Mouse (Mus musculus) kidney, postnatal 4 days (tissue): ENCODE data around the gene Ech1.
A peak's percentile ranks its signal among the peaks of the same experiment; 100 is the strongest.

Experiments
- DNase-seq, 2 experiments: peaks; one replicate each; pipeline ENCODE4 v3.0.0; 2021; ENCODE audit warnings: mixed read lengths in 2 of 2

The Ech1 gene

GRCm38 (mm10) chr7:28820358-28821260, 4.4 kb upstream of the Ech1 start:
- DNase-seq = peak; percentile 56 to 68

GRCm38 (mm10) chr7:28821261-28821831, 3.7 kb upstream of the Ech1 start:
- DNase-seq = no peak

DNA sequence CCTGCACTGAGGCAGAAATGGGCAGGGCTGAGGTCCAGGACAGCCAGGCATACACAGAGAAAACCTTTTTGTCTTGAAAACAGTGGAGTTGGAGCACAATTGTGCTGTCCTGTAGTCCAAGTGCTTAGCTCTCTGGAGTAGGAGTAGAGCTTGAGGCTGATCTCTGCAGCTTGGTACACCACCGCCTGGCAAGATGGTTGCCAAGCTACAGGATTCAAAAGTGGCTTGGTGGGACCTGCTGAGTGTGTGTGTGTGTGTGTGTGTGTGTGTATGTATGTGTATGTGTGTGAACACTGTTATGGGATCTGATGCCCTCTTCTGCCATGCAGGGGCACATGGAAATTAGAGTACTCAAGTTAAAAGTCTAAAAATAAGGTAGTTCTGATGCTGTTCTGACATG, 2.5 kb upstream of the Ech1 start:
- DNase-seq = no peak

DNA sequence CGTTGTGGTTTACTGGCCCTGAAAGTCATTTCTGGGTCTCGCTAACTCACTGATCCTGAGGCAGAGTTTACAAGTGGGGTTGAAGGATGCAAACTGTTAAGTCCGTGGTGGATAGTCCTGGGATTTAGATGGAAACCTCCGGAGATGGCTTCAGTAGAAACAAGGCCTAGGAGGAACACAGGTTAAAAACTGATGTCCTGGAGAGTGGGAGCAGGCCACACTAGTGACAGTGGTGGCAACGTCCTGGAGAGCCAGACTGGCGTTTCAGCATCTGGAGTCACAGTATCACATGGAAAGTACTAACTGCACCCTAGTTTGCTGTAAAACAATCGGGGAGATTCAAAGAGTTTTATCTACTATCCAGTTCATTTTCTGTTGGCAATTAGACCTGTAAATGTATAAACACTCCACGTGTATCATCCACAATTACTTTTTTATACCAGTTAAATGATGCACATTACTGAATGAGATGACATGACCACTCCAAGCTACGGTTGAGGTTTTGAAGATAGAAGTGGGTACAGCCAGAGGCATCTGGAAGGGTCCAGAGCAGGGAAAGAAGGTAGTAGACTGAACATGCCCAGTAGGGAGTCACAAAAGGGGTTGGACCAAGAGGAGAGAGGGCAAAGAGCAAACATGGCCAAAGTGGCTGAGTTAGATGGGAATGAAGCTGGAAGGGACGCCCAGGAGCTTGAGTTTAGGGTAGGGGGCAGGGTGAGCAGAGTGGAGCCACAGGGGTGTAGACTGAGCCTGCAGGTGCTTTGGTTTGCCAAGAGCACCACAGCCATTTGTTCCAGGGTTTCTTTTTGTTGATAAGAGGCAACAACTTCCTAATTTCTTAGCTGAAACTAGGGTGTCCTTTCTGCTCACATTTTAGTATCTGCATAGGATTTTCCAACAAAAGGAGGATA, 1.8 kb upstream of the Ech1 start:
- no peak for DNase-seq

DNA sequence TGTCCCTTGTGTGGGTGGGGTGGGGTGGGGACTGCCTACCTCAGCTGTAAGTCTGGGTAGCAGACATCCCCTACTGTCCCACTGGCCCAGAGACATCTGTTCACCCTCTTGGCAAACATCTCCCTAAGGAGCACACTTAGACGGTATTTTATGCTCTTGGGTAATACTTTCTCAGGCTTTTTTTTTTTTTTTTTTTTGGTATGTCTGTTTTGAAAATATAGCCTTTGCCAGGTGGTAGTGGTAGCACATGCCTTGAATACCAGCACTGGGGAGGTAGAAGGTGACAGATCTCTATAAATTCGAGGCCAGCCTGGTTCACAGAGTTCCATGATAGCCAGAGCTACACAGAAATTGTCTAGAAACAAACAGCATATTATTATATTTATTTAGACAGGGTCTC, 1.1 kb upstream of the Ech1 start:
- no peak for DNase-seq

DNA sequence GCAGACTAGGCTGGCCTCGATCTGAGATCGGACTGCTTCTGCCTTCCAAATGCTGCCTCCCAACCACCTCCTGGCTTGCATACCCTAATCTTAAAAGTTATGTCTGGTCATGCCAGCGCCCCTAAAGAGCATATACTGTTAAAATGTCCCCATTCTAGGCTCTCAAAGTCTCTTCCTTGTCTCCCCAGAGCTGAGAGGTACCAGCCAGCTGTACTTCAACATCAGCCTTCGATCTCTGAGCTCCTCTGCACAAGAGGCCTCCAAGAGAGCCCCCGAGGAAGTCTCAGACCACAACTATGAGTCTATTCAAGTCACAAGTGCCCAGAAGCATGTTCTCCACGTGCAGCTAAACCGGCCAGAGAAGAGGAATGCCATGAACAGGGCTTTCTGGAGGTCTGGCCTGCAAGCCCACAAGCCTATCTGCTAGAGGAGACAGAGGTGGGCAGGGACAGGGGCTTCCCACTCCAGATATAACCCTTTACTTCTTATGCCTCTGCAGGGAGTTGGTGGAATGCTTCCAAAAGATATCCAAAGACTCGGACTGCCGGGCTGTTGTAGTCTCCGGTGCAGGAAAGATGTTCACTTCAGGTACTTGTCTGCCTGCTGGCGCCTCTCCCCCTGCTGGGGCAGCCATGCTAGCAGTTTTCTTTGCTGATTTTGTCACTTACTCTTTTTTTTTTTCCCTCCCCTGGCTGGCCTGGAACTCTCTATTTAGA, 827 bp downstream of the Ech1 start:
- peak; percentile 48 to 69 for DNase-seq

DNA sequence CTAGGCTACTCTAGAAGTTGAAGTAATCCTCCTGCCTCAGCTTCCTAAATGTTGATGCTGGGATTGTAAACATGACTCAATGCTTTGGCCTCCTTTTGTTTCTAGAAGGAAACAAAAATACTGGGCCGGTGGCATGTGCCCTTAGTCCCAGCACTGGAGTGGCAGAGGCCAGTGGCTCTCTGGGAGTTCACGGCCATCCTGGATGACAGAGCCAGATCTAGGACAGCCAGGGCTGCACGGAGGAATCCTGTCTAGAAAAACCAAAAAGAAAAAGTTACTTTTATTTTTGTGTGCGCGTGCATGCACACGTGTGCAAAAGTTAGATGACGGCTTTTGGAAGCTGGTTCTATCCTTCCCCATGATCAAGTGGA, 1.4 kb downstream of the Ech1 start:
- no peak for DNase-seq

GRCm38 (mm10) chr7:28827338-28827737, 2.3 kb downstream of the Ech1 start:
- peak in 1 of 2 experiments; percentile 58 for DNase-seq

- DNase-seq = no peak
Measured at GRCm38 (mm10) chr7:28829821-28830220, 4.8 kb downstream of the Ech1 start.

DNA sequence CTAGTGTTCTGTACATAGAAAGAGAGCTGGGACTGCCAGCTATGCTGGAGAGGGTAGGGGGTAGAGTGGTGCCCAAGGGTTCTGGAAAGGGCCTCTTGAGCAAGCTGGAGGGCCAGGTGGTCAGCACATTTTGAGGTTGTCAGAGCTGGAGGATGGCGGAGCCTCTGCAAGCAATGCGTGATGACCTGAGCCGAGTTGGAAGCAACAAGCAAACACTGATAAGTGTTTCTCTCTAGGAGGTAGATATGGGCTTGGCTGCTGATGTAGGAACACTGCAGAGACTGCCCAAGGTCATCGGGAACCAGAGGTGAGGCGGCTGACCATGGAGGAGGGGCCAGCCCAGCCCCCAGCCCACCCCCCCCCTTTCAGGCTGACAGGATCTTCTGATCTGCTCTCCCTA, 6.0 kb downstream of the Ech1 start:
- DNase-seq = no peak

DNA sequence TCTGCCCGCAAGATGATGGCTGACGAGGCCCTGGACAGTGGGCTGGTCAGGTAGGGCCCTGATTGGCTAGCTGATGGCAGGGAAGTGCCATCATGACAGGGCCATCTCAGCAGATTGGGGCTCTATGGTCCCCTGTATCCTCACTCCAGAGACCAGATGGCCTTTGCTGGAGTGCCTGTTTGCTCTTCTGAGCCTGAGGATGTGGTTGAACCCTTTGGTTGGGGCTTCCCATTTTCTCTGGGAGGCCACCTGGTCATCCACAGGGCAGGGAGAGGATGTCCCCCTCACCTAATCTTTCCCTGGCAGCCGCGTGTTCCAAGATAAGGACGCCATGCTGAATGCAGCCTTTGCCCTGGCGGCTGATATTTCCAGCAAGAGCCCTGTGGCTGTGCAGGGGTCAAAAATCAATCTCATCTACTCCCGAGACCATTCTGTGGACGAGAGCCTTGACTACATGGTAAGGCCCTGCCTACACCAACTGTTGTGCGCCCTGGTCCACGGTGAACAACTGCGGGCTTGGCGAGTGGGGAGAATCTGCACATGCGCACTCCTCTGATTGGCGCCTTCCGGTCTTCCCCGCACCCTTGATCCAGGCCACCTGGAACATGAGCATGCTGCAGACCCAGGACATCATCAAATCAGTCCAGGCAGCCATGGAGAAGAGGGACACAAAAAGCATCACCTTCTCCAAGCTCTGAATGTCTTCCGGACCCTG, 6.6 kb downstream of the Ech1 start:
- no peak for DNase-seq

GRCm38 (mm10) chr7:28832137-28832536, 7.1 kb downstream of the Ech1 start:
- DNase-seq = no peak

DNA sequence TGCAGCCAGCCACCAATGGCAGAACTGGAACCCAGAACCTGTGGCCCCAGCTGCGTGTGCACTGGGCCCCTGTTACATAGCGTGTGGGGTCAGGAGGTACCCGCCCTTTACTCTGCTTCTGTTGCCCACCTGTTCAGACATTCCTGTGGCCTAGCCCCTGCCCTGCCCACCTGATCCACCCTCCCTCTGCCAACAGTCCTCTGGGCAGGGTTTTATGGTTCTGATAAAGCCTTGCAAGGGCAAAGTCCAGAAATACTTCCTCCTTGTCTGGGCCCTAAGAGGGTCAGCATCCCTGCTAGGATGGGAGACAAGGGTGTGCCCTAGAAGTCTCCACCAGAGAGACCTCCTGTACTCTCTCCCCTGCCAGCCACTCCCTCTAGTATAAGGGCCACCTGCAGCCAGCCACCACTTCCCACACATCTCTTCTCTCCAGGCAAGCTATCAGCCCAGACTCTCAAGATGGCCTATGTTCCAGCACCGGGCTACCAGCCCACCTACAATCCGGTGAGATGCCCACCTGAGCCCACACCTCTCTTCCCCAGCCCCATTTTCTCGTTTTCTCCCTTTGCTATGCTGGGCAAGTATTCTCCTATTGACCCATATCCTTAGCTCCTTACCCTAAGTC, 8.8 kb downstream of the Ech1 start, which contains the start of gene Lgals4:
Lgals4 (plus strand) TSS at position 132 of the 625 bp plus-strand sequence.
- DNase-seq = no peak

- no peak for DNase-seq
Measured at GRCm38 (mm10) chr7:28836936-28837335, 11.9 kb downstream of the Ech1 start.

- no peak for DNase-seq
Measured at GRCm38 (mm10) chr7:28838331-28838730, 13.3 kb downstream of the Ech1 start.

DNA sequence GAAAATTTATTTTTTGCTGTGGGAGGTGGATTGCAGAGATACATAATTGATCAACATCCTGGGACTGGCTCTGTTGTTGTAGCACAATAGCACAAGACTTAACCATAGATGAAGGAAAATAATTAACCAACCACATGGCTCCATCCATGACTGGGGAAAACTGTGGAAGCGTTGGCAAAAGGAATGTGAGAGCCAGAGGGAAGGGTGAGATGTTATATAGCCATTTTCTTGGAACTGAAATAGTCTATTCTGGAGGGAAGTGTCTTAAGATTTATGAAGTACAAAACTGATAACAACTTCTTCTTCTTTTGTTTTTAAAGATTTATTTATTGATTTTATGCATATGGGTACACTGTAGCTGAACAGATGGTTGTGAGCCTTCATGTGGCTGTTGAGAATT, 22.3 kb downstream of the Ech1 start:
- no peak for DNase-seq

- peak in 1 of 2 experiments; percentile 49 for DNase-seq
Measured at GRCm38 (mm10) chr7:28849700-28850236, 24.8 kb downstream of the Ech1 start.

DNA sequence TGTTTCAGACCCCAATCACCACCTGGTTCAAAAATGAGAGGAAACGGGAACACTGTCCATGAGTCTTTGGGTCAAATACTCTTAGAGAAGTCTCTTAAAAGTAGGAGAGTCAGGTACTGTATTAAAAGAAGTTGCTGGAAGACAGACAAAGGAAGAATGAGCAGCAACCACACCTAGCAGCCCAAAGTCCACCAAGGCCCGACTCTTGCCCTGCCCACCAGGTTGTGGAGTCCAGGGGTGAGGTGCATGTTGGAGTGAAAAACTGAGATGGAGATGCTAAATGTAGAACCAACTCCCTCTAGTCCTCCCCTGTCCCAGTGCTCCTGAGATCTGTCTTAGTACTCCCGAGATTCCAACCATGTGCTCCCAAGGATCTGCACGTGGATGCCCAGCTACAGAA, 25.6 kb downstream of the Ech1 start:
- no peak for DNase-seq

DNA sequence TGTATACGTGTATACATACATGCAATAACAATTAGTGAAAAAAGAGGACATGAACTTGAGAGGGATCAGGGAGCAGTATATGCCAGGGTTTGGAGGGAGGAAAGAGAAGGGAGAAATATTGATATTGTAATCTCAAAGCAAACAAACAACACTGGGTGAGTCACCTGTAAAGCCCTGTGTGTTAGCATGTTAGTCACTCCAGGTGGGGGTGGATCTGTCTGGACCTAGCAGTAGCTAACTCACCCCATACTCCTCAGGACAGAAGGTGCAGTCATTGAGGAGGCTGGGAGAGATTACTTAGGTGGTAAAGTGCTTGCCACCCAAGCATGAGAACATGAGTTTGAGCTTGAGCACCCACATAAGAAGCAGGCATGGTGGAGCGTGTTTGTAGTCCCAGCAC, 34.9 kb downstream of the Ech1 start:
- DNase-seq = no peak

- DNase-seq = no peak
Measured at GRCm38 (mm10) chr7:28860898-28861297, 35.9 kb downstream of the Ech1 start.
